In the genomic region with DNA sequence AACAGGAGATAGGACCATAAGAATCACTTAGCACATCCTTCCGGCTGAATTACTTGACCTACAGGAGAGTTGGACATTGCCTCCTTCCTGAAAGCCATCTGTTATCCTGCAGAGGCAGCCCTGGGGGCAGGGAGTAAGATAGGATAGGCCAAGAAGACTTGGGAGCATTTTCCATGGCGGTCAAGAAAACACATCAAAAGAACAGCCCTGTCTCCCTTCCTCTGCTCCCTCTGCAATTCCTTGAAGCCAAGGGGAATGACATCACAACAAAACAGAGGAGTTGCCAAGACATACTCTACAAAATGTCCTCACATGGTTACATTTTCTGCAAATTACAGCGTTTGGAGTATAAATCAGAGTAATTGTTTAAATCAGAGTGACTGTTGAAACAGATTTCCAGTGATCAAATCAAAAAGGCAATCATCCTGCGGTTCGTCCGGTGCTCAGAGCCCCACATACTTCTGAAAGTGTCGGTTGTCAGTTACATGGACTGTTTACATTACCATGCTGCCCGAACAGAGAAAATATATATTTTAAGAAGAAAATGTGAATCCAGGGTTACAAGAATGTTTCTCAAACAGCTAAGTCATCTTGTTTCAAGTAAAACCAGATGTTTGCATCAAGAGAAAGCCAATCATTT, we compare ENCODE assay signal across 26 mouse cellular contexts.
A peak's percentile ranks its signal among the peaks of the same experiment; 100 is the strongest.
DNase-seq lines count a peak whose midpoint lies in the region; ATAC-seq and TF ChIP-seq lines count a peak whose summit lies in the region.
"Had no signal": no experiment of that assay in that cellular context is flagged by ENCODE, and none has a peak within 500 bp of the region (broad histone marks: within the 10 kb centered on the region; RNA-seq: fewer than 3 reads in every experiment).

No protein-coding gene starts in this region.

- no peak overlapping the region for H3K9ac ChIP-seq in kidney, postnatal 0 days (ENCODE audit: low read depth, low read length)
- no peak overlapping the region for H3K9ac ChIP-seq in kidney, embryonic 14.5 days (ENCODE audit: low read depth, low read length)
- no peak overlapping the region for H3K9ac ChIP-seq in embryonic facial prominence, embryonic 13.5 days
- H3K9ac ChIP-seq: forebrain, postnatal 0 days; heart, embryonic 13.5 days; hindbrain, embryonic 15.5 days had no signal

- no peak overlapping the region for H3K27ac ChIP-seq in kidney, postnatal 0 days
- H3K27ac ChIP-seq in kidney, embryonic 14.5 days (ENCODE audit: low read depth, low read length), result no peak overlapping the region
- H3K27ac ChIP-seq in embryonic facial prominence, embryonic 13.5 days, result peak overlapping the region; percentile 55; the same call in 1 of the 2 replicates
- peak overlapping the region; percentile 45 for H3K27ac ChIP-seq in embryonic fibroblast, embryonic 13.5 days (ENCODE audit: insufficient read depth, low read length)
- H3K27ac ChIP-seq: heart, embryonic 13.5 days; hindbrain, embryonic 15.5 days had no signal

- WGBS in kidney, postnatal 0 days, result 60% methylated on average over 8 of the region's 8 CpGs
- 67% methylated on average over 8 of the region's 8 CpGs for WGBS in kidney, embryonic 14.5 days
- 32% methylated on average over 8 of the region's 8 CpGs for WGBS in embryonic facial prominence, embryonic 13.5 days

- no peak for ATAC-seq in kidney, postnatal 0 days (replicated peaks; ENCODE audit: low FRiP score, low read depth)
- ATAC-seq in kidney, embryonic 14.5 days (ENCODE audit: low FRiP score, low TSS enrichment), result no peak
- peak; percentile 62; the same call in 1 of the 2 replicates for ATAC-seq in embryonic facial prominence, embryonic 13.5 days (ENCODE audit: insufficient number of reproducible peaks, insufficient read depth, low FRiP score, low TSS enrichment, low read depth)
- ATAC-seq: activated CD4-positive, CD25-positive, alpha-beta regulatory T cell, adult 4 months; CD4-positive, CD25-positive, alpha-beta regulatory T cell, adult 4 months; forebrain, embryonic 14.5 days; forebrain, postnatal 0 days; intestine, postnatal 0 days; Patski had no signal

- peak; percentile 17 for DNase-seq in kidney, postnatal 0 days (ENCODE audit: low spot score)
- DNase-seq in R1 (ENCODE audit: low read depth, low spot score), result peak; percentile 18
- DNase-seq in heart, adult 8-10 months (ENCODE audit: low spot score), result no peak
- no peak for DNase-seq in urinary bladder, postnatal 10 days (ENCODE audit: low spot score)
- DNase-seq in cerebellum, adult 11 months, result no peak
- DNase-seq: adrenal gland, adult 8-10 months; adrenal gland, postnatal 25 days; cerebellum, adult 18-20 months; cerebellum, adult 9-10 months; cerebellum, postnatal 14 days; forebrain, postnatal 0 days; gastrocnemius, postnatal 10 days; gastrocnemius, postnatal 36 days; heart, postnatal 14 days; heart, postnatal 4 days; kidney, adult 2 months had no signal

- H3K4me3 ChIP-seq in kidney, postnatal 0 days (replicated peaks; ENCODE audit: low read depth, low read length), result no peak overlapping the region
- no peak overlapping the region for H3K4me3 ChIP-seq in kidney, embryonic 14.5 days (ENCODE audit: low read length)
- H3K4me3 ChIP-seq in embryonic facial prominence, embryonic 13.5 days, result no peak overlapping the region
- no peak overlapping the region for H3K4me3 ChIP-seq in embryonic fibroblast, embryonic 13.5 days (ENCODE audit: insufficient read depth, low read length)
- H3K4me3 ChIP-seq: heart, embryonic 13.5 days; hindbrain, embryonic 15.5 days had no signal

- H3K4me1 ChIP-seq in kidney, postnatal 0 days (replicated peaks; ENCODE audit: insufficient read depth, low read length), result no peaks in the 10 kb centered on the region
- H3K4me1 ChIP-seq in kidney, embryonic 14.5 days (ENCODE audit: control insufficient read depth, insufficient read depth, low read length), result no peaks in the 10 kb centered on the region
- H3K4me1 ChIP-seq in embryonic facial prominence, embryonic 13.5 days, result peaks cover 14% of the 10 kb centered on the region
- H3K4me1 ChIP-seq in embryonic fibroblast, embryonic 13.5 days (ENCODE audit: control insufficient read depth, insufficient read depth, low read length), result peaks cover 13% of the 10 kb centered on the region; the same call in 1 of the 2 replicates
- H3K4me1 ChIP-seq: heart, embryonic 13.5 days; hindbrain, embryonic 15.5 days had no signal

- no peaks in the 10 kb centered on the region for H3K27me3 ChIP-seq in kidney, postnatal 0 days (ENCODE audit: insufficient read depth, low read length)
- H3K27me3 ChIP-seq in kidney, embryonic 14.5 days (ENCODE audit: control insufficient read depth, insufficient read depth, low read length), result no peaks in the 10 kb centered on the region
- no peaks in the 10 kb centered on the region for H3K27me3 ChIP-seq in embryonic facial prominence, embryonic 13.5 days
- H3K27me3 ChIP-seq: hindbrain, embryonic 15.5 days had no signal

- no peak for TF ChIP-seq POLR2A in embryonic fibroblast, embryonic 13.5 days (IDR thresholded peaks at IDR 0.05; ENCODE audit: low read depth, low read length)

- no peak for TF ChIP-seq CTCF in kidney, postnatal 0 days (IDR thresholded peaks at IDR 0.05; ENCODE audit: low read depth)
- TF ChIP-seq CTCF in embryonic fibroblast, embryonic 13.5 days (IDR thresholded peaks at IDR 0.05; ENCODE audit: borderline replicate concordance, insufficient read depth, low read length), result no peak

- H3K4me2 ChIP-seq in kidney, postnatal 0 days (ENCODE audit: low read length), result no peak overlapping the region
- no peak overlapping the region for H3K4me2 ChIP-seq in kidney, embryonic 14.5 days (replicated peaks; ENCODE audit: low read depth, low read length)
- H3K4me2 ChIP-seq in embryonic facial prominence, embryonic 13.5 days, result peak overlapping the region; percentile 24; the same call in 1 of the 2 replicates
- H3K4me2 ChIP-seq: heart, embryonic 13.5 days; hindbrain, embryonic 15.5 days had no signal

- H3K36me3 ChIP-seq in kidney, postnatal 0 days (ENCODE audit: insufficient read depth, low read length), result no peaks in the 10 kb centered on the region
- H3K36me3 ChIP-seq in kidney, embryonic 14.5 days (ENCODE audit: control insufficient read depth, insufficient read depth, low read length), result no peaks in the 10 kb centered on the region
- no peaks in the 10 kb centered on the region for H3K36me3 ChIP-seq in embryonic facial prominence, embryonic 13.5 days
- H3K36me3 ChIP-seq: heart, embryonic 13.5 days; hindbrain, embryonic 15.5 days had no signal

- H3K9me3 ChIP-seq in kidney, postnatal 0 days (replicated peaks; ENCODE audit: low read length), result no peaks in the 10 kb centered on the region
- no peaks in the 10 kb centered on the region for H3K9me3 ChIP-seq in kidney, embryonic 14.5 days (ENCODE audit: control insufficient read depth, low read length)
- no peaks in the 10 kb centered on the region for H3K9me3 ChIP-seq in embryonic facial prominence, embryonic 13.5 days
- H3K9me3 ChIP-seq: heart, embryonic 13.5 days; hindbrain, embryonic 15.5 days had no signal

Comparison
In these comparisons a context has a peak if more than half of its experiments do, and no peak if none do; other contexts are left out.
1. DNase-seq: peak in kidney, postnatal 0 days (single experiment) and R1 (single experiment); none in heart, adult 8-10 months (single experiment), urinary bladder, postnatal 10 days (single experiment) and cerebellum, adult 11 months (single experiment).
2. H3K27ac ChIP-seq: peak in embryonic facial prominence, embryonic 13.5 days (single experiment) and embryonic fibroblast, embryonic 13.5 days (single experiment); none in kidney, postnatal 0 days (single experiment) and kidney, embryonic 14.5 days (single experiment).